Mouse (Mus musculus) stomach, embryonic 14.5 days (tissue): ENCODE results near the gene Nagpa. TPM values are rescaled to one million over a fixed set of nuclear protein-coding genes. Genes with fewer than 3 reads are reported as not detected.
"Not testable (repeated sequence)": the region's sequence is repeated elsewhere in the genome, so short reads cannot be mapped to it uniquely, and the experiment has no call there.

Experiments used
- ATAC-seq: fragments of 200-750 bp; cut with Nextera tagmentation; 2 replicates; pipeline ENCODE4 v1.8.0; 2017; ENCODE audit warnings: low read depth, moderate TSS enrichment; ENCODE audit not compliant: insufficient number of reproducible peaks, insufficient read depth, low FRiP score
- H3K27ac ChIP-seq: fragments of 300-500 bp; sonication (generic); 2 replicates; pipeline ENCODE4 v1.5.1; 2014; ENCODE audit warnings: mild to moderate bottlenecking, low read length, moderate library complexity, mixed read lengths
- H3K27me3 ChIP-seq: fragments of 300-500 bp; sonication (generic); 2 replicates; pipeline ENCODE4 v1.6.1; 2014; ENCODE audit warnings: low read length, control low read depth, mixed read lengths; ENCODE audit not compliant: control insufficient read depth, insufficient read depth
- H3K36me3 ChIP-seq: fragments of 300-500 bp; sonication (generic); 2 replicates; pipeline ENCODE4 v1.6.1; 2014; ENCODE audit warnings: mild to moderate bottlenecking, control low read depth, low read length, moderate library complexity, mixed read lengths; ENCODE audit not compliant: control insufficient read depth, insufficient read depth
- H3K4me1 ChIP-seq: fragments of 300-500 bp; sonication (generic); 2 replicates; pipeline ENCODE4 v1.6.1; 2014; ENCODE audit warnings: low read length, control low read depth, mixed read lengths; ENCODE audit not compliant: control insufficient read depth, insufficient read depth
- H3K4me2 ChIP-seq: fragments of 300-500 bp; sonication (generic); replicated peaks from 2 replicates; pipeline ENCODE4 v1.6.1; 2014; ENCODE audit warnings: low read depth, low read length, control low read depth
- H3K4me3 ChIP-seq: fragments of 300-500 bp; sonication (generic); 2 replicates; pipeline ENCODE4 v1.5.1; 2014; ENCODE audit warnings: low read depth, low read length, control low read depth
- H3K9ac ChIP-seq: fragments of 300-500 bp; sonication (generic); replicated peaks from 2 replicates; pipeline ENCODE4 v1.6.1; 2014; ENCODE audit warnings: low read depth, mild to moderate bottlenecking, control low read depth, low read length, moderate library complexity, mixed read lengths
- H3K9me3 ChIP-seq: fragments of 300-500 bp; sonication (generic); 2 replicates; pipeline ENCODE4 v1.6.1; 2016; ENCODE audit warnings: low read depth, low read length, control low read depth; ENCODE audit not compliant: control insufficient read depth
- WGBS: fragments of 180-500 bp; shearing (Covaris S2); extraction: QIAGEN DNeasy Blood & Tissue Kit; methylation state at CpG from one replicate; pipeline ENCODE4 v1.1.7; 2014; 5-methylcytosine and 5-hydroxymethylcytosine counted together
- polyA plus RNA-seq: library from polyadenylated mRNA; unstranded; fragments of >200 nt; fragmentation: Nextera tagmentation; extraction: Ambion mirVana; gene quantifications from 2 replicates; pipeline ENCODE4 v1.2.1, GENCODE M21; 2014

The Nagpa gene
- polyA plus RNA-seq, 1 experiment from 2014 or later = 14.5 TPM

- not testable (repeated sequence) for H3K36me3 ChIP-seq, H3K4me2 ChIP-seq, ATAC-seq, H3K9me3 ChIP-seq, H3K27me3 ChIP-seq, H3K27ac ChIP-seq, H3K4me3 ChIP-seq, H3K4me1 ChIP-seq, H3K9ac ChIP-seq
- 70% methylated on average over 3 of the region's 3 CpGs for WGBS
Observed at GRCm38 (mm10) chr16:5228103-5228502, 24.3 kb upstream of the Nagpa start.

- 73% methylated on average over 19 of the region's 19 CpGs for WGBS
- H3K27ac ChIP-seq, H3K36me3 ChIP-seq, H3K4me1 ChIP-seq, H3K9me3 ChIP-seq, H3K4me3 ChIP-seq, H3K27me3 ChIP-seq, ATAC-seq, H3K9ac ChIP-seq, H3K4me2 ChIP-seq: not testable (repeated sequence)
Observed at GRCm38 (mm10) chr16:5227501-5227900, 23.7 kb upstream of the Nagpa start.

GRCm38 (mm10) chr16:5226534-5226933 lies 22.7 kb upstream of the Nagpa start:
- H3K4me1 ChIP-seq, ATAC-seq, H3K36me3 ChIP-seq, H3K27me3 ChIP-seq, H3K9me3 ChIP-seq, H3K27ac ChIP-seq, H3K4me2 ChIP-seq, H3K9ac ChIP-seq, H3K4me3 ChIP-seq: not testable (repeated sequence)
- 0% methylated on average over 1 of the region's 1 CpGs for WGBS

GRCm38 (mm10) chr16:5222140-5222539 lies 18.3 kb upstream of the Nagpa start, which contains the start of gene AU021092:
AU021092 (minus strand) TSS chr16:5222299.
- Histone ChIP-seq H3K4me1 (no peaks in the 10 kb centered on the region), H3K36me3 (no peaks in the 10 kb centered on the region), H3K4me2 (no peak within 1 kb of the TSS), H3K9me3 (no peaks in the 10 kb centered on the region), H3K27ac (no peak within 1 kb of the TSS), H3K27me3 (no peaks in the 10 kb centered on the region), H3K4me3 (no peak within 1 kb of the TSS), H3K9ac (no peak within 1 kb of the TSS)
- WGBS = 56% methylated on average over 6 of the region's 6 CpGs
- ATAC-seq = no peak

- H3K36me3 ChIP-seq = no peaks in the 10 kb centered on the region
- WGBS = 77% methylated on average over 4 of the region's 4 CpGs
- H3K27ac ChIP-seq = no peak overlapping the region
- H3K4me1 ChIP-seq = no peaks in the 10 kb centered on the region
- H3K9ac ChIP-seq = no peak overlapping the region
- H3K4me3 ChIP-seq = no peak overlapping the region
- no peaks in the 10 kb centered on the region for H3K27me3 ChIP-seq
- H3K4me2 ChIP-seq = no peak overlapping the region
- H3K9me3 ChIP-seq = no peaks in the 10 kb centered on the region
- ATAC-seq = no peak
Observed at GRCm38 (mm10) chr16:5221403-5221802, 17.6 kb upstream of the Nagpa start.

GRCm38 (mm10) chr16:5217341-5218133 lies 13.7 kb upstream of the Nagpa start:
- H3K27me3 ChIP-seq = no peaks in the 10 kb centered on the region
- H3K4me1 ChIP-seq = no peaks in the 10 kb centered on the region
- no peaks in the 10 kb centered on the region for H3K9me3 ChIP-seq
- WGBS = 67% methylated on average over 5 of the region's 5 CpGs
- no peak overlapping the region for H3K9ac ChIP-seq
- H3K36me3 ChIP-seq = no peaks in the 10 kb centered on the region
- no peak overlapping the region for H3K4me2 ChIP-seq
- no peak for ATAC-seq
- H3K27ac ChIP-seq = no peak overlapping the region
- no peak overlapping the region for H3K4me3 ChIP-seq

GRCm38 (mm10) chr16:5216686-5217085 lies 12.9 kb upstream of the Nagpa start:
- 44% methylated on average over 6 of the region's 6 CpGs for WGBS
- H3K36me3 ChIP-seq = no peaks in the 10 kb centered on the region
- no peak overlapping the region for H3K4me2 ChIP-seq
- H3K4me1 ChIP-seq = no peaks in the 10 kb centered on the region
- H3K9me3 ChIP-seq = no peaks in the 10 kb centered on the region
- no peaks in the 10 kb centered on the region for H3K27me3 ChIP-seq
- no peak for ATAC-seq
- no peak overlapping the region for H3K27ac ChIP-seq
- no peak overlapping the region for H3K4me3 ChIP-seq
- H3K9ac ChIP-seq = no peak overlapping the region

GRCm38 (mm10) chr16:5214126-5214525 lies 10.3 kb upstream of the Nagpa start:
- no peak for ATAC-seq
- Histone ChIP-seq H3K9me3 (no peaks in the 10 kb centered on the region), H3K27ac (no peak overlapping the region), H3K9ac (no peak overlapping the region), H3K4me1 (no peaks in the 10 kb centered on the region), H3K4me3 (no peak overlapping the region), H3K27me3 (no peaks in the 10 kb centered on the region), H3K36me3 (no peaks in the 10 kb centered on the region), H3K4me2 (no peak overlapping the region)
- WGBS = 83% methylated on average over 2 of the region's 2 CpGs

- Histone ChIP-seq H3K4me3 (no peak overlapping the region), H3K27me3 (no peaks in the 10 kb centered on the region), H3K27ac (no peak overlapping the region), H3K4me1 (no peaks in the 10 kb centered on the region), H3K4me2 (no peak overlapping the region), H3K9me3 (no peaks in the 10 kb centered on the region), H3K9ac (no peak overlapping the region), H3K36me3 (no peaks in the 10 kb centered on the region)
- no peak for ATAC-seq
- WGBS = 78% methylated on average over 3 of the region's 3 CpGs
Observed at GRCm38 (mm10) chr16:5212150-5212549, 8.3 kb upstream of the Nagpa start.
